Mouse (Mus musculus) brain, embryonic 14.5 days (tissue): ENCODE data around the gene 4930539E08Rik. TPM values are rescaled to one million over a fixed set of nuclear protein-coding genes. Genes with fewer than 3 reads are reported as not detected.

Experiments
- DNase-seq: peaks from one replicate; pipeline ENCODE4 v3.0.0-alpha.2; 2011; ENCODE audit warnings: low read depth
- CTCF ChIP-seq: fragments of 200-500 bp; IDR thresholded peaks from 2 replicates; pipeline ENCODE4 v1.5.1; 2012; ENCODE audit warnings: inconsistent platforms, mild to moderate bottlenecking, moderate library complexity, borderline replicate concordance; ENCODE audit not compliant: insufficient read depth, insufficient read length; ENCODE audit errors: extremely low read depth
- POLR2A ChIP-seq: fragments of 200-500 bp; IDR thresholded peaks from 2 replicates; pipeline ENCODE4 v1.6.1; 2012; ENCODE audit warnings: mild to moderate bottlenecking, inconsistent platforms, borderline replicate concordance; ENCODE audit not compliant: poor library complexity, insufficient read depth, insufficient read length, severe bottlenecking; ENCODE audit errors: extremely low read depth
- polyA plus RNA-seq: library from polyadenylated mRNA; depleted of rRNA; stranded (reverse); fragments of >200 nt; gene quantifications from 2 replicates; pipeline ENCODE4 v1.2.3, GENCODE M21; 2012

Gene 4930539E08Rik
- polyA plus RNA-seq, 1 experiment = 0.98 TPM

GRCm38 (mm10) chr17:28940776-28941555 lies 25.8 kb upstream of the 4930539E08Rik start:
- DNase-seq = peak; percentile 35
- no peak for TF ChIP-seq POLR2A
- no peak for TF ChIP-seq CTCF

GRCm38 (mm10) chr17:28936622-28937345 lies 21.7 kb upstream of the 4930539E08Rik start:
- no peak for DNase-seq
- TF ChIP-seq POLR2A (no peak), CTCF (peak; percentile 54)

GRCm38 (mm10) chr17:28936133-28936532 lies 21.0 kb upstream of the 4930539E08Rik start:
- TF ChIP-seq POLR2A (no peak), CTCF (no peak)

GRCm38 (mm10) chr17:28934120-28934916 lies 19.2 kb upstream of the 4930539E08Rik start:
- TF ChIP-seq CTCF (no peak), POLR2A (no peak)
- DNase-seq = no peak

More at GRCm38 (mm10) chr17:28936133-28936532, 21.0 kb upstream of the 4930539E08Rik start:
- no peak for DNase-seq

GRCm38 (mm10) chr17:28932274-28932673 lies 17.1 kb upstream of the 4930539E08Rik start:
- DNase-seq = no peak
- TF ChIP-seq POLR2A (no peak), CTCF (no peak)

GRCm38 (mm10) chr17:28931436-28932211 lies 16.5 kb upstream of the 4930539E08Rik start:
- TF ChIP-seq POLR2A (no peak), CTCF (no peak)
- no peak for DNase-seq

- peak; percentile 87 for DNase-seq
- TF ChIP-seq POLR2A (no peak), CTCF (peak; percentile 23; the same call in 1 of the 2 replicates)
Measured at GRCm38 (mm10) chr17:28930392-28931074, 15.4 kb upstream of the 4930539E08Rik start.

- DNase-seq = no peak
- no peak for TF ChIP-seq CTCF
Measured at GRCm38 (mm10) chr17:28929369-28929768, 14.2 kb upstream of the 4930539E08Rik start.

- TF ChIP-seq POLR2A (no peak), CTCF (no peak)
- DNase-seq = no peak
Measured at GRCm38 (mm10) chr17:28928004-28928403, 12.9 kb upstream of the 4930539E08Rik start.
